In genomic region chr7:96730360-96730759, GRCm38 (mm10) we compare ENCODE assay signal across 21 mouse cellular contexts.
A peak's percentile ranks its signal among the peaks of the same experiment; 100 is the strongest.
DNase-seq lines count a peak whose midpoint lies in the region; ATAC-seq lines count a peak whose summit lies in the region.
"Had no signal": no experiment of that assay in that cellular context is flagged by ENCODE, and none has a peak within 500 bp of the region (broad histone marks: within the 10 kb centered on the region; RNA-seq: fewer than 3 reads in every experiment).

No protein-coding gene starts in this region.

- intact Hi-C loops in gastrocnemius, postnatal 14 days (cut with DNase I; ENCODE audit: low total_unique reads) = no loop called here

- H3K4me3 ChIP-seq in liver, embryonic 16.5 days (ENCODE audit: low read depth, low read length) = no peak overlapping the region
- H3K4me3 ChIP-seq: forebrain, embryonic 10.5 days; gastrocnemius, adult 2 months; heart, embryonic 15.5 days; midbrain, embryonic 13.5 days; myocyte; neural tube, embryonic 15.5 days; stomach, embryonic 15.5 days had no signal

- no peaks in the 10 kb centered on the region for H3K36me3 ChIP-seq in liver, embryonic 16.5 days (ENCODE audit: control insufficient read depth, insufficient read depth)
- no peaks in the 10 kb centered on the region for H3K36me3 ChIP-seq in splenic B cell, adult 2 months (ENCODE audit: control insufficient read depth, insufficient read depth, low read length, poor library complexity, severe bottlenecking)
- H3K36me3 ChIP-seq: heart, embryonic 15.5 days; stomach, embryonic 15.5 days had no signal

- no peak overlapping the region for H3K9ac ChIP-seq in liver, embryonic 16.5 days (ENCODE audit: low read depth, low read length)
- H3K9ac ChIP-seq: heart, embryonic 15.5 days; midbrain, embryonic 13.5 days; neural tube, embryonic 15.5 days; stomach, embryonic 15.5 days had no signal

- WGBS in liver, embryonic 16.5 days (ENCODE audit: insufficient replicate concordance) = 20% methylated on average over 1 of the region's 1 CpGs

- no peaks in the 10 kb centered on the region for H3K27me3 ChIP-seq in liver, embryonic 16.5 days (ENCODE audit: control insufficient read depth, insufficient read depth, low read depth, low read length)
- H3K27me3 ChIP-seq in splenic B cell, adult 2 months (ENCODE audit: control insufficient read depth, insufficient read depth, low read length, poor library complexity, severe bottlenecking) = no peaks in the 10 kb centered on the region
- H3K27me3 ChIP-seq: neural tube, embryonic 15.5 days; stomach, embryonic 15.5 days had no signal

- DNase-seq in spleen, postnatal 36 days (ENCODE audit: low spot score in 2 of 2) = peak; percentile 52 to 59
- no peak for DNase-seq in spleen, postnatal 14 days (ENCODE audit: low spot score in 2 of 2)
- DNase-seq in splenic B cell, adult 2 months (ENCODE audit: low read depth, low spot score) = peak; percentile 86
- DNase-seq in gastrocnemius, postnatal 14 days = no peak
- DNase-seq in gastrocnemius, adult 8-10 months (ENCODE audit: low spot score in 2 of 2) = no peak
- DNase-seq: cerebellum, adult 18-20 months; cerebellum, postnatal 36 days; gastrocnemius, adult 2 months; heart, adult 18-20 months; heart, postnatal 4 days; kidney, adult 11 months; thymus, adult 18-20 months had no signal

- peak; percentile 78 for ATAC-seq in common myeloid progenitor, adult 5-6 weeks (replicated peaks; ENCODE audit: low read depth, poor library complexity, severe bottlenecking)
- ATAC-seq in liver, embryonic 16.5 days (ENCODE audit: low read depth) = peak; percentile 32; the same call in 1 of the 2 replicates
- ATAC-seq: hindbrain, embryonic 16.5 days; midbrain, embryonic 13.5 days had no signal

- H3K27ac ChIP-seq in liver, embryonic 16.5 days (ENCODE audit: low read length) = no peak overlapping the region
- H3K27ac ChIP-seq: forebrain, embryonic 10.5 days; gastrocnemius, adult 2 months; heart, embryonic 15.5 days; midbrain, embryonic 13.5 days; neural tube, embryonic 15.5 days; stomach, embryonic 15.5 days had no signal

- no peak overlapping the region for H3K4me2 ChIP-seq in liver, embryonic 16.5 days (ENCODE audit: low read depth, low read length)
- H3K4me2 ChIP-seq: heart, embryonic 15.5 days; midbrain, embryonic 13.5 days; neural tube, embryonic 15.5 days; stomach, embryonic 15.5 days had no signal

- no peaks in the 10 kb centered on the region for H3K9me3 ChIP-seq in liver, embryonic 16.5 days (replicated peaks; ENCODE audit: control insufficient read depth, low read length)
- H3K9me3 ChIP-seq: forebrain, embryonic 10.5 days; heart, embryonic 15.5 days; midbrain, embryonic 13.5 days; neural tube, embryonic 15.5 days; stomach, embryonic 15.5 days had no signal

- H3K4me1 ChIP-seq in liver, embryonic 16.5 days (ENCODE audit: control insufficient read depth, low read depth, low read length) = no peaks in the 10 kb centered on the region
- H3K4me1 ChIP-seq: heart, embryonic 15.5 days; midbrain, embryonic 13.5 days; neural tube, embryonic 15.5 days; stomach, embryonic 15.5 days had no signal

Comparison
In these comparisons a context has a peak if more than half of its experiments do, and no peak if none do; other contexts are left out.
1. DNase-seq: peak in spleen, postnatal 36 days (2 of 2) and splenic B cell, adult 2 months (single experiment); none in spleen, postnatal 14 days (0 of 2), gastrocnemius, postnatal 14 days (single experiment) and gastrocnemius, adult 8-10 months (0 of 2).